Mouse (Mus musculus): ENCODE data around the gene Actl9.

The Actl9 gene

GRCm38 (mm10) chr17:33432019-33432946, at the start of gene Actl9:
Actl9 (plus strand) TSS chr17:33432896.
- no peak for DNase-seq

DNA sequence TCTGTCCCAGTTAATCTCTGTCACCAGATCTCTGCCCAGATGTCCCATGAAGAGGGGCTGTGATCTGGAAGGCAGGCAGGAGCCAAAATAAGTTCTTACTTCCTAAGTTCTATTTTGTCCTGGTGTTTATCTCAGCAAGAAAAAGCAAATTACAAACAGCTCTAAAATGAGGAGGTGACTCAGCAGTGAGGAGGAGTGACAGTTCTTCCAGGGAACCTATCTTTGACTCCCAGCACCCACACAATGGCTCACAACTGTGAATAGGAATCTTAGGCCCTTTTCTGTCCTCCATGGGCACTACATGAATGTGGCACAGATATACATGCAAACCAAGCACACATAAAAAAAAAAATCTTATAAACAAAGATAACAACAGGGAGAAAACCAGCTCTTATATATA, 47.0 kb upstream of the Actl9 start:
- DNase-seq, result no peak

DNA sequence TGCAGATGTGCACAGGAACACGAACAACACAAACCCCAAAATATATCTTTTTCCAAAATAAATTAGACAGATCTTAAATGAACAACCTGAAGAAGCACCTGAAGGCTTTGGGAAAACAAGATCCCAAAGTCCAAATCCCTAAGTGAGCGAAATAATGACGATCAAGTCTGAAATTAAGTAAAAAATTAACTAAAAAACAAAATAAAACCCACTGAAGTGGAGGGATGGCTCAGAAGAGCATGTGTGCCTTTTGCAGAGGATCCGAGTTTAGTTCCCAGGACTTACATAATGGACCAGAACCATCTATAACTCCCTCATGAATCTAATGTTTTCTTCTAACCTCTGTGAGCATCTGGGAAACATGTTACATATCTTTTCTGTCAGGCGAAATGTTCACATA, 40.4 kb upstream of the Actl9 start:
- no peak for DNase-seq

DNA sequence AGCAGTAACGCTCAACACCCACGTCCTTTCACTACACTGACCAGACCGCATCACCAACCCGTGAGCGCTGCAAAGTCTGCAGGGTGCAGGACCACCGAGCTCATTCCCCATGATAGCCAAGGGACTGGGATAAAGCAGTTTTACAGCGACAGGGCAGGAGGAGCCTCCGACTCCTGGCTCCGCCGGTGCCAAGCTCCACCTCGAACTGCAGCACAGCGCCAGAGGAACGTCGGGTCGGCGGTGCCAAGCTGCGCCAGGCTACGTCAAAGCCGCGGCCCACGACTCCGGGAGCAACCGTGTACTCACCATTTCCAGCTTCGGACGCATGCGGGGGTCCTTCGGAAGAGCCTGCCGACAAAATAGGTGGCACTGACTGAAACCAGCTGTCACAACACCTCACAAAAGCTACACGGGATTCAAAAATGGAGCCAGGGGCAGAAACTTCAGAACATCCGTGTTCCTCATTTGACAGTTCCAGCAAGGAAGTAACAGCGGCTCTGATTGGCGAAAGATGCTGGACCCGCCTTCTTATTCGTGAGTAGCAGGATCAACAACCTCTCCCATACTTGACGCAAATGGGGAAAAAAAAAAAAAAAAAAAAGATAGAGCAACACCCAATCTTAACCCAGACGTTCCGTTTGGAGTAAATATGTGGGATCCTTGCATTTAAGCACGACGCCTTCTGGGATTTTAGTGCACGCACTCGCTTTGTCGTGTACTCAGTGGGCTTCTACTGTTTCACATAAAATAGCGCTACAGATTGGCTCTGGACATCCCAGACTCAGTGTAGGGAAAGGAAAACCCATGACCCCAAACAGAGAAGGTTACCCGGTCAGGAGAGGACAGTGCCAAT, 38.3 kb upstream of the Actl9 start, which contains the start of gene Zfp101:
TSS of gene Zfp101 (minus strand) at position 460 of the 853 bp plus-strand sequence.
- peak; percentile 77 for DNase-seq

DNA sequence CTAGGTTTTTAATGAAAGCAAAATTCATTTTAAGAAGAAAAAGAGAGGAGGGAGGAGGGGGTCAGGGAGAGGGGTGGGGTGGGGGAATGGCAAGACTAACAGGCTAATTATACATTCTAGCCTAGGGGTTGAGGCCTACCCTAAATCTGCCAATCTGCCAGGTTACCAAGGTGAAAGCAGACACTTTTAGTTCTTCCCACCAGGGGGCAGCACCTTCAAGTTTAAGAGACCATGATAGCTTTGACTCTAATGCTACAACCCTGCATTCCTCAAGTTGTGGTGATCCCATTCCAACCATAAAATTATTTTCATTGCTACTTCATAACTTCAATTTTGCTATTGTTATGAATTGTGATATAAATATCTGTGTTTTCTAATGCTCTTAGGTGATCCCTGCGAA, 6.5 kb downstream of the Actl9 start:
- peak; percentile 71 for DNase-seq

GRCm38 (mm10) chr17:33439922-33440321, 7.2 kb downstream of the Actl9 start:
- no peak for DNase-seq

GRCm38 (mm10) chr17:33441159-33441558, 8.5 kb downstream of the Actl9 start:
- no peak for DNase-seq

DNA sequence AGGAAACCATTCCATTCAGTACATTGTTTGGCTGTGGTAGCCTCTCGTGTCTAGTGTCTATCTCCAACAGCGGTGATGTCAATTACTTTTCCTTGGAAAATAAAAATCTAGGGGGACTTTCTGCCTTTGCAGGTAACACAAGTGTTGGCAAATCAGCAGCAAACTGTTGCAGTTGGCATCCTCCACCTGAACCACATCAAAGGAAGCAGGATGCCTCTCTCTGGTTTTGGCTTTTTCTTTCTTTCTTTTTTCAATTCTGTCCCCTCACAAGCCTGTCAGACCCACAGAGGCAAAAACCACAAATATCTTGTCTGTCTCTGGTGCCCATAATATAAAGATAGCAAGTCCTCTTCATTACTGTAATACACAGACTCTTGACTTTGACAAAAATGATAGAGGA, 23.9 kb downstream of the Actl9 start:
- DNase-seq, result no peak

DNA sequence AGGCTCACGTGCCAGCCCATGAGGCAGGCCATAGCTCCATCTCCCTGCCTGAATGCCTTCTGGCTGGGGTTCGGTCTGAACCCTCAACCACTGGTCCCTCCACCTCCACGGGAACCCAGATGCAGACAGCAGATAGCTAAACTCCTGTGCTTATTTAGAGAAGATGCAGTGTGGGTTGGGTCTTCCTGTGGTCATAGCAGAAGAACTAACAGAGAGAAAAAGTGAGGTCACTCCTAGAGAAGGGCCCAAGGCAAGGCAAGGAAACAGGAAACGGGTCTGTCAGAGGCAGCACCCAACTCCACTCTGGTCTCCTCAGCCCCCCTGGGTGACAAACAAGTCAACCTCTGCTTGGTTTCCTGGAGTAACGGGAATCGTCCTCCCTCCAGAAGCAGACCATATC, 38.5 kb downstream of the Actl9 start:
- DNase-seq, result no peak
